Mouse (Mus musculus): ENCODE data around the gene S1pr1. TPM values are rescaled to one million over a fixed set of nuclear protein-coding genes. Genes with fewer than 3 reads are reported as not detected.

S1pr1 gene
- polyA plus RNA-seq, 1 experiment from 2014 or later, result 21.2 TPM

GRCm38 (mm10) chr3:115711924-115712807 is 2.7 kb downstream of the S1pr1 start:
- no peak overlapping the region for H3K9ac ChIP-seq
- 0 out of 2 replicates have a peak overlapping the region, but pooled peaks have one; percentile 4 for H3K27ac ChIP-seq
- H3K4me3 ChIP-seq, result peak overlapping the region; percentile 63; the same call in 1 of the 2 replicates
- H3K36me3 ChIP-seq, result peaks cover 15% of the 10 kb centered on the region
- ATAC-seq (ENCODE audit: insufficient number of reproducible peaks, insufficient read depth, low FRiP score, low TSS enrichment, low read depth), result no peak
- peak overlapping the region; percentile 86 for H3K4me2 ChIP-seq
- no peaks in the 10 kb centered on the region for H3K27me3 ChIP-seq
- H3K4me1 ChIP-seq, result peaks cover 22% of the 10 kb centered on the region
- no peaks in the 10 kb centered on the region for H3K9me3 ChIP-seq
- 92% methylated on average over 27 of the region's 27 CpGs for WGBS

- peak overlapping the region; percentile 86 for H3K4me2 ChIP-seq
These were observed 3.5 kb downstream of the S1pr1 start for GRCm38 (mm10) chr3:115711393-115711792.

GRCm38 (mm10) chr3:115710051-115710450 is 4.8 kb downstream of the S1pr1 start:
- Histone ChIP-seq H3K4me1 (peaks cover 16% of the 10 kb centered on the region), H3K27me3 (no peaks in the 10 kb centered on the region), H3K9me3 (no peaks in the 10 kb centered on the region), H3K9ac (no peak overlapping the region), H3K4me2 (no peak overlapping the region), H3K4me3 (no peak overlapping the region), H3K36me3 (peaks cover 15% of the 10 kb centered on the region), H3K27ac (no peak overlapping the region)
- WGBS, result 73% methylated on average over 2 of the region's 2 CpGs
- no peak for ATAC-seq (ENCODE audit: insufficient number of reproducible peaks, insufficient read depth, low FRiP score, low TSS enrichment, low read depth)

More at GRCm38 (mm10) chr3:115711393-115711792, 3.5 kb downstream of the S1pr1 start:
- 87% methylated on average over 3 of the region's 3 CpGs for WGBS
- ATAC-seq (ENCODE audit: insufficient number of reproducible peaks, insufficient read depth, low FRiP score, low TSS enrichment, low read depth), result no peak
- Histone ChIP-seq H3K4me3 (no peak overlapping the region), H3K4me1 (peaks cover 22% of the 10 kb centered on the region), H3K36me3 (peaks cover 15% of the 10 kb centered on the region), H3K27ac (0 out of 2 replicates have a peak overlapping the region, but pooled peaks have one; percentile 4), H3K27me3 (no peaks in the 10 kb centered on the region), H3K9me3 (no peaks in the 10 kb centered on the region), H3K9ac (no peak overlapping the region)

- Histone ChIP-seq H3K27me3 (no peaks in the 10 kb centered on the region), H3K4me2 (no peak overlapping the region), H3K36me3 (peaks cover 15% of the 10 kb centered on the region), H3K4me1 (peaks cover 16% of the 10 kb centered on the region), H3K9me3 (no peaks in the 10 kb centered on the region), H3K4me3 (no peak overlapping the region), H3K9ac (no peak overlapping the region), H3K27ac (no peak overlapping the region)
- ATAC-seq (ENCODE audit: insufficient number of reproducible peaks, insufficient read depth, low FRiP score, low TSS enrichment, low read depth), result no peak
- 73% methylated on average over 6 of the region's 6 CpGs for WGBS
These were observed 5.7 kb downstream of the S1pr1 start for GRCm38 (mm10) chr3:115709118-115709574.

- Histone ChIP-seq H3K27ac (no peak overlapping the region), H3K36me3 (peaks cover 8% of the 10 kb centered on the region), H3K9ac (no peak overlapping the region), H3K4me3 (no peak overlapping the region), H3K27me3 (no peaks in the 10 kb centered on the region), H3K9me3 (no peaks in the 10 kb centered on the region), H3K4me1 (peaks cover 6% of the 10 kb centered on the region; the same call in 1 of the 2 replicates), H3K4me2 (no peak overlapping the region)
- 90% methylated on average over 2 of the region's 2 CpGs for WGBS
- ATAC-seq (ENCODE audit: insufficient number of reproducible peaks, insufficient read depth, low FRiP score, low TSS enrichment, low read depth), result no peak
These were observed 8.1 kb downstream of the S1pr1 start for GRCm38 (mm10) chr3:115706736-115707135.

GRCm38 (mm10) chr3:115704254-115704908 is 10.5 kb downstream of the S1pr1 start:
- no peak for ATAC-seq (ENCODE audit: insufficient number of reproducible peaks, insufficient read depth, low FRiP score, low TSS enrichment, low read depth)
- Histone ChIP-seq H3K27me3 (no peaks in the 10 kb centered on the region), H3K4me3 (no peak overlapping the region), H3K9ac (no peak overlapping the region), H3K4me1 (no peaks in the 10 kb centered on the region), H3K9me3 (no peaks in the 10 kb centered on the region), H3K4me2 (no peak overlapping the region), H3K27ac (no peak overlapping the region), H3K36me3 (no peaks in the 10 kb centered on the region; the same call in 1 of the 2 replicates)
- WGBS, result 87% methylated on average over 9 of the region's 9 CpGs

- H3K9ac ChIP-seq, result no peak overlapping the region
- no peak overlapping the region for H3K27ac ChIP-seq
- no peaks in the 10 kb centered on the region for H3K9me3 ChIP-seq
- 97% methylated on average over 8 of the region's 8 CpGs for WGBS
- no peak for ATAC-seq (ENCODE audit: insufficient number of reproducible peaks, insufficient read depth, low FRiP score, low TSS enrichment, low read depth)
- H3K27me3 ChIP-seq, result no peaks in the 10 kb centered on the region
- H3K4me2 ChIP-seq, result no peak overlapping the region
- no peaks in the 10 kb centered on the region; the same call in 1 of the 2 replicates for H3K36me3 ChIP-seq
- no peak overlapping the region for H3K4me3 ChIP-seq
- no peaks in the 10 kb centered on the region for H3K4me1 ChIP-seq
These were observed 11.2 kb downstream of the S1pr1 start for GRCm38 (mm10) chr3:115703720-115704119.

GRCm38 (mm10) chr3:115702089-115702488 is 12.8 kb downstream of the S1pr1 start:
- Histone ChIP-seq H3K4me1 (no peaks in the 10 kb centered on the region), H3K4me2 (no peak overlapping the region), H3K27me3 (no peaks in the 10 kb centered on the region), H3K27ac (no peak overlapping the region), H3K4me3 (no peak overlapping the region), H3K9ac (no peak overlapping the region), H3K36me3 (no peaks in the 10 kb centered on the region), H3K9me3 (no peaks in the 10 kb centered on the region)
- no peak for ATAC-seq (ENCODE audit: insufficient number of reproducible peaks, insufficient read depth, low FRiP score, low TSS enrichment, low read depth)
- WGBS, result 58% methylated on average over 2 of the region's 2 CpGs

GRCm38 (mm10) chr3:115695194-115695891 is 19.5 kb downstream of the S1pr1 start:
- H3K4me3 ChIP-seq, result no peak overlapping the region
- no peaks in the 10 kb centered on the region for H3K4me1 ChIP-seq
- H3K9me3 ChIP-seq, result no peaks in the 10 kb centered on the region
- H3K36me3 ChIP-seq, result no peaks in the 10 kb centered on the region
- H3K9ac ChIP-seq, result no peak overlapping the region
- ATAC-seq (ENCODE audit: insufficient number of reproducible peaks, insufficient read depth, low FRiP score, low TSS enrichment, low read depth), result no peak
- no peak overlapping the region for H3K27ac ChIP-seq
- no peaks in the 10 kb centered on the region for H3K27me3 ChIP-seq
- H3K4me2 ChIP-seq, result no peak overlapping the region
- 67% methylated on average over 8 of the region's 8 CpGs for WGBS

- no peak for ATAC-seq (ENCODE audit: insufficient number of reproducible peaks, insufficient read depth, low FRiP score, low TSS enrichment, low read depth)
- Histone ChIP-seq H3K27me3 (no peaks in the 10 kb centered on the region), H3K4me1 (no peaks in the 10 kb centered on the region), H3K36me3 (no peaks in the 10 kb centered on the region), H3K4me3 (no peak overlapping the region), H3K4me2 (no peak overlapping the region), H3K9ac (no peak overlapping the region), H3K27ac (no peak overlapping the region), H3K9me3 (no peaks in the 10 kb centered on the region)
- 88% methylated on average over 5 of the region's 5 CpGs for WGBS
These were observed 20.7 kb downstream of the S1pr1 start for GRCm38 (mm10) chr3:115694168-115694567.

- 82% methylated on average over 12 of the region's 12 CpGs for WGBS
- no peak for ATAC-seq (ENCODE audit: insufficient number of reproducible peaks, insufficient read depth, low FRiP score, low TSS enrichment, low read depth)
These were observed 21.5 kb downstream of the S1pr1 start for GRCm38 (mm10) chr3:115693390-115693789.

More at GRCm38 (mm10) chr3:115693390-115693789, 21.5 kb downstream of the S1pr1 start:
- no peaks in the 10 kb centered on the region for H3K36me3 ChIP-seq
- H3K9me3 ChIP-seq, result no peaks in the 10 kb centered on the region
- no peak overlapping the region for H3K9ac ChIP-seq
- H3K4me1 ChIP-seq, result no peaks in the 10 kb centered on the region
- H3K4me2 ChIP-seq, result no peak overlapping the region
- no peak overlapping the region for H3K4me3 ChIP-seq
- H3K27ac ChIP-seq, result no peak overlapping the region
- H3K27me3 ChIP-seq, result no peaks in the 10 kb centered on the region

Measured in embryonic facial prominence, embryonic 13.5 days (tissue).